Mouse (Mus musculus): ENCODE measurements around the gene Sec14l5. TPM values are rescaled to one million over a fixed set of nuclear protein-coding genes. Genes with fewer than 3 reads are reported as not detected.
"Not testable (repeated sequence)": the region's sequence is repeated elsewhere in the genome, so short reads cannot be mapped to it uniquely, and the experiment has no call there.

The Sec14l5 gene
- polyA plus RNA-seq, 1 experiment: 2.4 TPM

DNA sequence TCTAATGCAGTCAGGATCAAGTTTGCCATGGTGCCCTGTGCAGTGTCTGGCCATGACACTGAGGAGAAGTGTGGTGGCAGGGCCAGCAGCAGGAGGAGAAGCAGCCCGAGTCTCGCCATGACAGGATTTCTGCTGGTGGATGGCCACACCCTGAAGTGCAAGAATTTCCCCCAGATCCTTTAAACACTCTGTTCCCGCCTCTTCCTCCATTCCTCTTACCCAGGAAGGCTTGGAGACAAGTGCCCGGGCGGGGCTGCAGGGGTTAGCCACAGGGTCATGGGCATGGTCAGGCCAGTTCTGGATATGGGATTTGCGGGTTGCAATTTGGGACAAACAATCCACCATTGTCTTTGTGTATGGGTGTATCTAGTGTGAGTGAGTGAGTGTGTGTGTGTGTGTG lies 75.2 kb downstream of the Sec14l5 start, which contains the start of gene AU021092:
Gene AU021092 (minus strand): TSS at position 160 of the 400 bp plus-strand sequence.
- Histone ChIP-seq H3K27me3 (ENCODE audit: control insufficient read depth, insufficient read depth, low read length, poor library complexity, severe bottlenecking) (no peaks in the 10 kb centered on the region), H3K4me1 (ENCODE audit: control insufficient read depth, insufficient read depth, low read length) (no peaks in the 10 kb centered on the region), H3K9me3 (replicated peaks; ENCODE audit: control insufficient read depth, insufficient read depth, low read length, poor library complexity, severe bottlenecking) (peaks cover 3% of the 10 kb centered on the region; the same call in 1 of the 2 replicates), H3K9ac (ENCODE audit: low read depth, poor library complexity, severe bottlenecking) (no peak within 1 kb of the TSS), H3K4me3 (ENCODE audit: low read depth, low read length) (no peak within 1 kb of the TSS), H3K36me3 (ENCODE audit: control insufficient read depth, insufficient read depth, low read length, poor library complexity, severe bottlenecking) (no peaks in the 10 kb centered on the region), H3K27ac (ENCODE audit: insufficient read depth, low read length) (no peak within 1 kb of the TSS)
- TF ChIP-seq CTCF (IDR thresholded peaks at IDR 0.05; ENCODE audit: low read depth, low read length) (no peak), POLR2A (IDR thresholded peaks at IDR 0.05; ENCODE audit: insufficient read depth, low read length) (no peak), EP300 (IDR thresholded peaks at IDR 0.05; ENCODE audit: insufficient read depth, low read depth, low read length) (no peak)

DNA sequence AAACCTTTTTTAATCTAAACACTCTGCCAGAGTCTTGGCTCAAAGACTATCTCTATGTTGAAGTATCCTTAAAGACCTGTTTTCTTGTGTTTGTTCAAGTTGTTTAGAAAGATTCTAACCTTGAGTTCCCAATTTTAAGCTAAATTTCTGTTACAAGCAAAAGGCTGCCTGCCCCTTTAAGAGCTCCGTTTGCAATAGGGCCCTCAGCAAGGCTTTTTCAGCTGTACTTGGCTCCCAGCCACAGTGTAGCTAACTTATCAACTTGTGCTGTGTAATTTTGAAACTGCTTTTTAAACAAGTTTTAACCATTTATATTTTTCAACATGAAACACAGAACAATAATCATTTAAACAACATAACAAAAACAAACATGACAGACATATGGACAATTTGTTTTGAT lies 79.6 kb downstream of the Sec14l5 start:
- not testable (repeated sequence) for H3K4me3 ChIP-seq (ENCODE audit: low read depth, low read length); H3K27ac ChIP-seq (ENCODE audit: insufficient read depth, low read length); H3K36me3 ChIP-seq (ENCODE audit: control insufficient read depth, insufficient read depth, low read length, poor library complexity, severe bottlenecking); H3K9me3 ChIP-seq (replicated peaks; ENCODE audit: control insufficient read depth, insufficient read depth, low read length, poor library complexity, severe bottlenecking); H3K9ac ChIP-seq (ENCODE audit: low read depth, poor library complexity, severe bottlenecking); H3K27me3 ChIP-seq (ENCODE audit: control insufficient read depth, insufficient read depth, low read length, poor library complexity, severe bottlenecking); H3K4me1 ChIP-seq (ENCODE audit: control insufficient read depth, insufficient read depth, low read length)

DNA sequence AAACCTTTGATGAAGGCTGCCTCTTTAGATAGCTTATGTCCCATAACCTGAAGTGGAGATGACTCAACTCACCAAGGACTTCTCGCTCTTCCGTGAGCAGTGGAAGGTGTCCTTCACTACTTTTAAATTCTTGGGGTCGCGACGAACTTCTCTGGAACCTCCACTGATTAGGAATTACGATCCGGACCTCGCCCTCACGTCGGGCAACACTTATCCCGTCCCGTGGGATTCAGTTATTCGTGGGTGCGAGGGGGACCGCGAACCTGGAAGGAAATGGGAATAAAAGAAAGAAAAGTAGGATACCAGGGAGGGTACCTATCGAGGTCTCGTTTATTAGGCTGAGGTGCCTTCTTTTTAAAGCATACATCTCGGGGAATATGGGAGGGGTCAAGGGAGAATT lies 80.6 kb downstream of the Sec14l5 start:
- not testable (repeated sequence) for H3K9me3 ChIP-seq (replicated peaks; ENCODE audit: control insufficient read depth, insufficient read depth, low read length, poor library complexity, severe bottlenecking); H3K4me3 ChIP-seq (ENCODE audit: low read depth, low read length); H3K27ac ChIP-seq (ENCODE audit: insufficient read depth, low read length); H3K4me1 ChIP-seq (ENCODE audit: control insufficient read depth, insufficient read depth, low read length); H3K36me3 ChIP-seq (ENCODE audit: control insufficient read depth, insufficient read depth, low read length, poor library complexity, severe bottlenecking); H3K27me3 ChIP-seq (ENCODE audit: control insufficient read depth, insufficient read depth, low read length, poor library complexity, severe bottlenecking); H3K9ac ChIP-seq (ENCODE audit: low read depth, poor library complexity, severe bottlenecking)

DNA sequence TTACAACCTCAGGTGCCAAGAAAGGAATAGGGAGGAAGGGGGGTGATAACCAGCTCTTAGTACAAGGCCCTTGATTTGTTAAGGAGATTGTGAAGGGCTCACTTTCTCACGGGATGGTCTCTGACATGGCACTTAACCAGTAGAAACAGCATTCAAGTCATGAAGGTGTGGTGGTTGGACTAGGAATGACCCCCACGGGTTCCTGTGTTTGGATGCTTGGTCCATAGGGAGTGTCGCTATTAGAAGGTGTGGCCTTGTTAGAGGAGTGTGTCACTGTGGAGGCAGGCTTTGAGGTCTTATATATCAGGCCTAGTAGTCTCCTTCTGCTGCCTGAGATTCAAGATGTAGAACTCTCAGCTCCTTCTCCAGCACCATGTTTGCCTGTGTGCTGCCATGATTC lies 81.2 kb downstream of the Sec14l5 start:
- H3K9me3 ChIP-seq (replicated peaks; ENCODE audit: control insufficient read depth, insufficient read depth, low read length, poor library complexity, severe bottlenecking); H3K4me1 ChIP-seq (ENCODE audit: control insufficient read depth, insufficient read depth, low read length); H3K9ac ChIP-seq (ENCODE audit: low read depth, poor library complexity, severe bottlenecking); H3K27me3 ChIP-seq (ENCODE audit: control insufficient read depth, insufficient read depth, low read length, poor library complexity, severe bottlenecking); H3K4me3 ChIP-seq (ENCODE audit: low read depth, low read length); H3K27ac ChIP-seq (ENCODE audit: insufficient read depth, low read length); H3K36me3 ChIP-seq (ENCODE audit: control insufficient read depth, insufficient read depth, low read length, poor library complexity, severe bottlenecking): not testable (repeated sequence)

DNA sequence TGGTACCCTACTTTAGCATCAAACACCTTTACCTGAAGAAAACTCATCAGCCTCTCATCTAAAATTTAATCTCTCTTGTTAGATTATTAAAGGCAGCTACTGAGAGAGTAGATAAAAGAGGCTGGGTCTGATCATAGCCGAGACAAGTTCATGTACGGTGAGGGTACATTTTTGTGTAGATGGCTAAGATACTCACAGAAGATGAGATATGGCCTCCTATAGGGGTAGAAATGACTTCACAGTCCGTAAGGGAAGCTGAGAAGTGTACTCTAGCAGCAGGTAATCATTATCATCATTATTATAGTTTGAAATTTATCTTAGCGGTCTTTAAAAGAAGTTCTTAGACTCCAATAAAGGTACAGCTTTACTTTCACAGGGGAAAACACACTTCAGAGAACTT lies 86.1 kb downstream of the Sec14l5 start:
- Histone ChIP-seq H3K9ac (ENCODE audit: low read depth, poor library complexity, severe bottlenecking) (no peak overlapping the region), H3K4me1 (ENCODE audit: control insufficient read depth, insufficient read depth, low read length) (no peaks in the 10 kb centered on the region), H3K36me3 (ENCODE audit: control insufficient read depth, insufficient read depth, low read length, poor library complexity, severe bottlenecking) (no peaks in the 10 kb centered on the region), H3K4me3 (ENCODE audit: low read depth, low read length) (no peak overlapping the region), H3K27me3 (ENCODE audit: control insufficient read depth, insufficient read depth, low read length, poor library complexity, severe bottlenecking) (no peaks in the 10 kb centered on the region), H3K27ac (ENCODE audit: insufficient read depth, low read length) (no peak overlapping the region), H3K9me3 (replicated peaks; ENCODE audit: control insufficient read depth, insufficient read depth, low read length, poor library complexity, severe bottlenecking) (no peaks in the 10 kb centered on the region)
- TF ChIP-seq CTCF (IDR thresholded peaks at IDR 0.05; ENCODE audit: low read depth, low read length) (no peak), EP300 (IDR thresholded peaks at IDR 0.05; ENCODE audit: insufficient read depth, low read depth, low read length) (no peak), POLR2A (IDR thresholded peaks at IDR 0.05; ENCODE audit: insufficient read depth, low read length) (no peak)

DNA sequence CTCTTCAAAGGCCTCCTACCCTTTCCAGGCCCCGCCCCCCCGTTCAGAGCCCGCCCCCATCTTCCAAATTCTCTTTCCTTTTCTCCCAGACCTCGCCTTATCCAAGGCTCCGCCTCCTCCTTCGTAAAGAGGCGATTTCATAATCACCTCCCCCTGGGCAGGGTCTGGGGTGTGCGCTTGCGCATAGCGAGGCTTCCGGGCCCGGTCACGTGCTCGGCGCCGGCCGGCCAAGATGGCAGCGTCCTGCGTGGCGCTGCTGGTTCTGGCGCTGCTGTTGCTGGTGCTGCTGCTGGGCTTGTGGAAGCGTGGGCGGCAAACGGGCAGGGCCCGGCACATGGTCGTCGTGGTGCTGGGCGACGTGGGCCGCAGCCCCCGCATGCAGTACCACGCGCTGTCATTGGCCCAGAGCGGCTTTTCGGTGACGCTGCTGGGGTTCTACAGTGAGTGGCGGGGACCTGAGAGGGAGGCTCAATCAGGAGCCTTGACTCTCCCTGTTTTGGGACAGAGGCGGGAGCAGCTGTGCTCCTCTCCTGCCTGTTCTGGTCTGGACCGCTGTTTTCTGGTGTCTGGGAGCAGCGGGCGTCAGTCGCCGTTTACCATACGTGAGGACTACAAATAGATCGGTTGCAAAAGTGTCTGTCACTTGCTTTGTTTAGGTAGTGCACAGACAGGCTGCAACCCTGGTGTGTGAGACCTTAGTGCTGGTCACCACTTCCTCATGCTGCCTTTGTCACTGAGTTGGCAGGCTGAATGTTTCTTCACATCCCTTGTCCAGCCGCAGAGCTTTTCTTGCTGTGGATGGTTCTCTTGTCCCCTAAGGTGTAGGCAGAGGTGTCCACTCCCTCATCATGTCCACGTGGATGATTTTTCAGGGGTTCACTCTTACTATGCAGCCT lies 86.8 kb downstream of the Sec14l5 start, which contains the start of gene Alg1:
Gene Alg1 (plus strand): TSS at position 204 of the 896 bp plus-strand sequence.
- H3K9ac ChIP-seq (ENCODE audit: low read depth, poor library complexity, severe bottlenecking): peak within 1 kb of the TSS; percentile 29
- no peaks in the 10 kb centered on the region for H3K27me3 ChIP-seq (ENCODE audit: control insufficient read depth, insufficient read depth, low read length, poor library complexity, severe bottlenecking)
- H3K27ac ChIP-seq (ENCODE audit: insufficient read depth, low read length): no peak within 1 kb of the TSS
- H3K4me3 ChIP-seq (ENCODE audit: low read depth, low read length): peak within 1 kb of the TSS; percentile 69
- no peaks in the 10 kb centered on the region for H3K36me3 ChIP-seq (ENCODE audit: control insufficient read depth, insufficient read depth, low read length, poor library complexity, severe bottlenecking)
- TF ChIP-seq POLR2A (IDR thresholded peaks at IDR 0.05; ENCODE audit: insufficient read depth, low read length) (peak; percentile 98), EP300 (IDR thresholded peaks at IDR 0.05; ENCODE audit: insufficient read depth, low read depth, low read length) (no peak), CTCF (IDR thresholded peaks at IDR 0.05; ENCODE audit: low read depth, low read length) (no peak)
- H3K9me3 ChIP-seq (replicated peaks; ENCODE audit: control insufficient read depth, insufficient read depth, low read length, poor library complexity, severe bottlenecking): no peaks in the 10 kb centered on the region
- H3K4me1 ChIP-seq (ENCODE audit: control insufficient read depth, insufficient read depth, low read length): no peaks in the 10 kb centered on the region

Other genes starting within 250 kb of the Sec14l5 start
- 37.8 and 41.0 TPM in 2 replicates for gene Nudt16l1, start 208.3 kb upstream of the Sec14l5 start, polyA plus RNA-seq (2011; ENCODE audit: insufficient read depth, insufficient read length, low read depth, missing spikeins)
- 22.4 and 28.4 TPM in 2 replicates for gene Anks3, start 182.9 kb upstream of the Sec14l5 start, polyA plus RNA-seq (2011; ENCODE audit: insufficient read depth, insufficient read length, low read depth, missing spikeins)
- gene Sept12, start 149.3 kb upstream of the Sec14l5 start, polyA plus RNA-seq (2011; ENCODE audit: insufficient read depth, insufficient read length, low read depth, missing spikeins): not detected in 2 replicates
- gene Smim22, start 139.8 kb upstream of the Sec14l5 start, polyA plus RNA-seq (2011; ENCODE audit: insufficient read depth, insufficient read length, low read depth, missing spikeins): 7.7 and 10.1 TPM in 2 replicates
- gene Rogdi, start 133.6 kb upstream of the Sec14l5 start, polyA plus RNA-seq (2011; ENCODE audit: insufficient read depth, insufficient read length, low read depth, missing spikeins): 40.8 and 44.5 TPM in 2 replicates
- gene Glyr1, start 97.2 kb upstream of the Sec14l5 start, polyA plus RNA-seq (2011; ENCODE audit: insufficient read depth, insufficient read length, low read depth, missing spikeins): 85.9 and 92.5 TPM in 2 replicates
- 25.3 and 25.9 TPM in 2 replicates for gene Ubn1, start 97.1 kb upstream of the Sec14l5 start, polyA plus RNA-seq (2011; ENCODE audit: insufficient read depth, insufficient read length, low read depth, missing spikeins)
- gene Ppl, start 14.7 kb upstream of the Sec14l5 start, polyA plus RNA-seq (2011; ENCODE audit: insufficient read depth, insufficient read length, low read depth, missing spikeins): 11.4 and 12.1 TPM in 2 replicates
- 3.9 and 5.1 TPM in 2 replicates for gene Nagpa, start 56.9 kb downstream of the Sec14l5 start, polyA plus RNA-seq (2011; ENCODE audit: insufficient read depth, insufficient read length, low read depth, missing spikeins)
- not detected in 2 replicates for gene AU021092, start 75.2 kb downstream of the Sec14l5 start, polyA plus RNA-seq (2011; ENCODE audit: insufficient read depth, insufficient read length, low read depth, missing spikeins)
- gene Alg1, start 86.5 kb downstream of the Sec14l5 start, polyA plus RNA-seq (2011; ENCODE audit: insufficient read depth, insufficient read length, low read depth, missing spikeins): 9.1 and 13.4 TPM in 2 replicates
- gene Eef2kmt, start 108.9 kb downstream of the Sec14l5 start, polyA plus RNA-seq (2011; ENCODE audit: insufficient read depth, insufficient read length, low read depth, missing spikeins): 21.9 and 25.5 TPM in 2 replicates

Measured in ES-Bruce4 (cell line).